21 mouse cellular contexts compared by ENCODE assay signal in the genomic region with DNA sequence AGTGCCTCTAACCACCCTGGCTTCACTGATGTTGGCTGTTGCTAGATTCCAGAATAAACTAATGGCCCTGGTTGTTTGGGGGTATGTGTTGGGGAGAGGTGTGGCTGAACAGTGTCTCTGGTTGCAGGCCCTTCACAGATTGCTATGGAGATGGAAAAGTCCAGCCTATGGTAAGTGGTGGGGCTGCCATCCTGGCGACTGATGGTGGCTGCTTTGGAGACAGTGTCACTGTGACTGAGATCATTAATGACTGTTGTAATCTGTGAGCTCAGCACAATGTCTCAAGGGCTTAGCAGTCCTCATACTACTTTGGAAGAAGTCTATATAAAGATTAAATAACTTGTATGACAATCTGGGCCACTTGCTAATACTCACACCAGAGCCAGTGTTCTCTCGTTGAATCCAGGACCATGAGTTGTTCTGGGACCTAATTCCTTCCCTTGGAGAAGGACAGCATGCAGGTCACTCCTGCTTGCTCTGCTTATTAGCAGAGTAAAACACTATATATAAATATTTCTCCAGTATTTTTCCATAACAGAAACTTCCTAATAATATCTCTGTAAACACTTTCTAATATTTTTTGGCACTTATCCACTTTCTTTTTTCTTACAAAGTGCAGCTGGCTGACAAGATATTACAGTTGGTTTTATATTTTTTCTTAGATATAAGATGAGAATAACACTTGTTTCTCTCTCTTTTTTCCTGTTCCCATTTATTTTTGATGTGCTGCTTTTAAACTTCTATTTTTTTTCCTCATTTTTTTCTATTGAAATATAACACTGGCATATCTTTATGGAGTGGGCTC. TPM values are rescaled to one million over a fixed set of nuclear protein-coding genes. Genes with fewer than 3 reads are reported as not detected.
A peak's percentile ranks its signal among the peaks of the same experiment; 100 is the strongest.
DNase-seq lines count a peak whose midpoint lies in the region; ATAC-seq and TF ChIP-seq lines count a peak whose summit lies in the region.
"Had no signal": no experiment of that assay in that cellular context is flagged by ENCODE, and none has a peak within 500 bp of the region (broad histone marks: within the 10 kb centered on the region; RNA-seq: fewer than 3 reads in every experiment).

No protein-coding gene starts in this region.

- H3K4me2 ChIP-seq in lung, embryonic 14.5 days: no peak overlapping the region
- no peak overlapping the region for H3K4me2 ChIP-seq in stomach, embryonic 14.5 days (replicated peaks; ENCODE audit: low read depth, low read length)
- no peak overlapping the region for H3K4me2 ChIP-seq in stomach, postnatal 0 days (replicated peaks; ENCODE audit: low read depth)
- H3K4me2 ChIP-seq in stomach, embryonic 15.5 days: no peak overlapping the region
- H3K4me2 ChIP-seq: embryonic facial prominence, embryonic 15.5 days; forebrain, embryonic 15.5 days; hindbrain, embryonic 12.5 days had no signal

- no peak for TF ChIP-seq CTCF in lung, embryonic 14.5 days (IDR thresholded peaks at IDR 0.05; ENCODE audit: low read depth)
- TF ChIP-seq CTCF in stomach, postnatal 0 days (IDR thresholded peaks at IDR 0.05; ENCODE audit: low read depth): no peak

- peak; percentile 74 for ATAC-seq in lung, embryonic 14.5 days (ENCODE audit: insufficient read depth)
- no peak for ATAC-seq in stomach, embryonic 14.5 days (ENCODE audit: insufficient number of reproducible peaks, insufficient read depth, low FRiP score, low read depth)
- ATAC-seq in stomach, postnatal 0 days (ENCODE audit: low FRiP score, low TSS enrichment): no peak
- ATAC-seq in stomach, embryonic 15.5 days (ENCODE audit: insufficient read depth, low FRiP score, low read depth): no peak
- ATAC-seq: forebrain, embryonic 15.5 days had no signal

- TF ChIP-seq EP300 in stomach, postnatal 0 days (optimal IDR thresholded peaks at IDR 0.05): no peak

- 29% methylated on average over 2 of the region's 2 CpGs for WGBS in lung, embryonic 14.5 days
- WGBS in stomach, embryonic 14.5 days: 47% methylated on average over 2 of the region's 2 CpGs
- 41% methylated on average over 2 of the region's 2 CpGs for WGBS in stomach, postnatal 0 days
- WGBS in stomach, embryonic 15.5 days: 45% methylated on average over 2 of the region's 2 CpGs

- H3K36me3 ChIP-seq in lung, embryonic 14.5 days (ENCODE audit: insufficient read depth): no peaks in the 10 kb centered on the region
- no peaks in the 10 kb centered on the region for H3K36me3 ChIP-seq in stomach, embryonic 14.5 days (ENCODE audit: control insufficient read depth, insufficient read depth, low read length)
- no peaks in the 10 kb centered on the region for H3K36me3 ChIP-seq in stomach, postnatal 0 days (ENCODE audit: control insufficient read depth, insufficient read depth, low read length)
- no peaks in the 10 kb centered on the region for H3K36me3 ChIP-seq in stomach, embryonic 15.5 days
- H3K36me3 ChIP-seq: embryonic facial prominence, embryonic 15.5 days; forebrain, embryonic 10.5 days; forebrain, embryonic 15.5 days; heart, embryonic 10.5 days; hindbrain, embryonic 12.5 days had no signal

- no peaks in the 10 kb centered on the region for H3K9me3 ChIP-seq in lung, embryonic 14.5 days (ENCODE audit: low read depth, low read length)
- H3K9me3 ChIP-seq in stomach, embryonic 14.5 days (ENCODE audit: control insufficient read depth, low read depth, low read length): no peaks in the 10 kb centered on the region
- no peaks in the 10 kb centered on the region for H3K9me3 ChIP-seq in stomach, postnatal 0 days (ENCODE audit: control insufficient read depth, low read length)
- no peaks in the 10 kb centered on the region for H3K9me3 ChIP-seq in stomach, embryonic 15.5 days
- H3K9me3 ChIP-seq: embryonic facial prominence, embryonic 15.5 days; forebrain, embryonic 10.5 days; forebrain, embryonic 15.5 days; heart, embryonic 10.5 days; hindbrain, embryonic 12.5 days had no signal

- H3K4me3 ChIP-seq in lung, embryonic 14.5 days (ENCODE audit: low read depth, low read length): no peak overlapping the region
- no peak overlapping the region for H3K4me3 ChIP-seq in stomach, embryonic 14.5 days (ENCODE audit: low read depth, low read length)
- no peak overlapping the region for H3K4me3 ChIP-seq in stomach, postnatal 0 days (ENCODE audit: low read depth, low read length)
- no peak overlapping the region for H3K4me3 ChIP-seq in stomach, embryonic 15.5 days (replicated peaks)
- H3K4me3 ChIP-seq: embryonic facial prominence, embryonic 15.5 days; erythroblast, embryonic 14.5 days; forebrain, embryonic 10.5 days; forebrain, embryonic 15.5 days; heart, embryonic 10.5 days; hindbrain, embryonic 12.5 days had no signal

- peaks cover 4% of the 10 kb centered on the region; the same call in 1 of the 2 replicates for H3K4me1 ChIP-seq in lung, embryonic 14.5 days (ENCODE audit: insufficient read depth)
- H3K4me1 ChIP-seq in stomach, embryonic 14.5 days (ENCODE audit: control insufficient read depth, insufficient read depth, low read length): peaks cover 3% of the 10 kb centered on the region; the same call in 1 of the 2 replicates
- no peaks in the 10 kb centered on the region for H3K4me1 ChIP-seq in stomach, postnatal 0 days (replicated peaks; ENCODE audit: control insufficient read depth, insufficient read depth)
- H3K4me1 ChIP-seq in stomach, embryonic 15.5 days: no peaks in the 10 kb centered on the region; the same call in 1 of the 2 replicates
- H3K4me1 ChIP-seq: embryonic facial prominence, embryonic 15.5 days; forebrain, embryonic 15.5 days; heart, embryonic 10.5 days; hindbrain, embryonic 12.5 days had no signal

- no peaks in the 10 kb centered on the region for H3K27me3 ChIP-seq in lung, embryonic 14.5 days (ENCODE audit: insufficient read depth, low read length)
- no peaks in the 10 kb centered on the region for H3K27me3 ChIP-seq in stomach, embryonic 14.5 days (ENCODE audit: control insufficient read depth, insufficient read depth, low read length)
- H3K27me3 ChIP-seq in stomach, postnatal 0 days (ENCODE audit: control insufficient read depth, insufficient read depth, low read length): no peaks in the 10 kb centered on the region
- no peaks in the 10 kb centered on the region for H3K27me3 ChIP-seq in stomach, embryonic 15.5 days (replicated peaks)
- H3K27me3 ChIP-seq: embryonic facial prominence, embryonic 15.5 days; forebrain, embryonic 15.5 days; hindbrain, embryonic 12.5 days had no signal

- H3K27ac ChIP-seq in lung, embryonic 14.5 days (ENCODE audit: low read depth): peak overlapping the region; percentile 2; the same call in 1 of the 2 replicates
- H3K27ac ChIP-seq in stomach, embryonic 14.5 days (ENCODE audit: low read length): peak overlapping the region; percentile 74; the same call in 1 of the 2 replicates
- no peak overlapping the region for H3K27ac ChIP-seq in stomach, postnatal 0 days (replicated peaks)
- H3K27ac ChIP-seq in stomach, embryonic 15.5 days: peak overlapping the region; percentile 59
- H3K27ac ChIP-seq: embryonic facial prominence, embryonic 15.5 days; forebrain, embryonic 10.5 days; forebrain, embryonic 15.5 days; heart, embryonic 10.5 days; hindbrain, embryonic 12.5 days had no signal

- no peak overlapping the region for H3K9ac ChIP-seq in lung, embryonic 14.5 days
- no peak overlapping the region for H3K9ac ChIP-seq in stomach, embryonic 14.5 days (replicated peaks; ENCODE audit: low read depth, low read length)
- no peak overlapping the region for H3K9ac ChIP-seq in stomach, postnatal 0 days (ENCODE audit: low read length)
- no peak overlapping the region for H3K9ac ChIP-seq in stomach, embryonic 15.5 days
- H3K9ac ChIP-seq: embryonic facial prominence, embryonic 15.5 days; forebrain, embryonic 15.5 days; hindbrain, embryonic 12.5 days had no signal

- peak; percentile 78 for DNase-seq in lung, embryonic 14.5 days
- no peak for DNase-seq in lung, postnatal 36 days
- no peak for DNase-seq in stomach, postnatal 0 days (ENCODE audit: low spot score)
- DNase-seq in cerebellum, postnatal 36 days: no peak
- DNase-seq: adrenal gland, adult 8-10 months; adrenal gland, postnatal 36 days; cerebellum, adult 2 months; cerebellum, postnatal 10 days; embryo, embryonic 11 days; gastrocnemius, postnatal 10 days; heart, adult 18-20 months; heart, postnatal 4 days had no signal

RNA-seq across cellular contexts. Expression of a gene that starts 26.1 kb away (rescaled TPM):
- polyA plus RNA-seq in lung, embryonic 14.5 days (2014; fragmentation: Nextera tagmentation; extraction: Ambion mirVana): 32.4 and 34.5 TPM in 2 replicates
- polyA plus RNA-seq in stomach, embryonic 14.5 days (2014; fragmentation: Nextera tagmentation; extraction: Ambion mirVana): 29.4 and 33.3 TPM in 2 replicates
- 10.6 and 10.8 TPM in 2 replicates for polyA plus RNA-seq in stomach, postnatal 0 days (2015; fragmentation: Nextera tagmentation; extraction: Ambion mirVana)
- polyA plus RNA-seq in stomach, embryonic 15.5 days (2015; fragmentation: Nextera tagmentation; extraction: Ambion mirVana): 19.1 and 21.6 TPM in 2 replicates
- polyA plus RNA-seq: erythroblast, embryonic 14.5 days had no signal

RNA-seq across cellular contexts. Expression of a gene that starts 48.8 kb away (rescaled TPM):
- 0.18 TPM in 1 of 2 replicates, not detected in the other for polyA plus RNA-seq in lung, embryonic 14.5 days (2014; fragmentation: Nextera tagmentation; extraction: Ambion mirVana)
- polyA plus RNA-seq in stomach, embryonic 14.5 days (2014; fragmentation: Nextera tagmentation; extraction: Ambion mirVana): not detected in 2 replicates
- polyA plus RNA-seq in stomach, postnatal 0 days (2015; fragmentation: Nextera tagmentation; extraction: Ambion mirVana): 8.6 and 10.9 TPM in 2 replicates
- polyA plus RNA-seq in stomach, embryonic 15.5 days (2015; fragmentation: Nextera tagmentation; extraction: Ambion mirVana): 1.1 and 1.9 TPM in 2 replicates
- polyA plus RNA-seq: erythroblast, embryonic 14.5 days; forebrain, embryonic 10.5 days; heart, embryonic 10.5 days; heart, embryonic 14.5 days; hindbrain, embryonic 12.5 days had no signal
